Mouse (Mus musculus) embryonic facial prominence, embryonic 14.5 days (tissue): ENCODE results near the gene Slc7a14. TPM values are rescaled to one million over a fixed set of nuclear protein-coding genes. Genes with fewer than 3 reads are reported as not detected.

Experiments used
- polyA plus RNA-seq: library from polyadenylated mRNA; unstranded; fragments of >200 nt; fragmentation: Nextera tagmentation; extraction: Ambion mirVana; gene quantifications from 2 replicates; pipeline ENCODE4 v1.2.1, GENCODE M21; 2014

Gene Slc7a14
- polyA plus RNA-seq, 1 experiment from 2014 or later = 0.43 TPM

Other genes with a start within 250 kb of the Slc7a14 start
- 20.8 and 21.1 TPM in 2 replicates for gene Skil, start 215.3 kb downstream of the Slc7a14 start, polyA plus RNA-seq
- 59.9 and 65.7 TPM in 2 replicates for gene Cldn11, start 160.5 kb downstream of the Slc7a14 start, polyA plus RNA-seq